Mouse (Mus musculus) cortical plate, adult 2 months (tissue): Measurements from ENCODE around the gene Arhgap19.

Source experiments
- CTCF ChIP-seq: fragments of 200-500 bp; IDR thresholded peaks from 2 replicates; pipeline ENCODE4 v1.5.1; 2011; ENCODE audit warnings: mild to moderate bottlenecking, control low read depth, low read length; ENCODE audit not compliant: insufficient read depth; ENCODE audit errors: extremely low read depth
- POLR2A ChIP-seq: fragments of 200-500 bp; IDR thresholded peaks from 2 replicates; pipeline ENCODE4 v1.6.1; 2011; ENCODE audit warnings: mild to moderate bottlenecking, low read length, control low read depth; ENCODE audit not compliant: insufficient read depth; ENCODE audit errors: extremely low read depth

- TF ChIP-seq CTCF = no peak
- no peak for TF ChIP-seq POLR2A
These were observed 82.4 kb downstream of the Arhgap19 start for GRCm38 (mm10) chr19:41719436-41719835.
